Mouse (Mus musculus): ENCODE data around the gene Cetn3.
A peak's percentile ranks its signal among the peaks of the same experiment; 100 is the strongest.

GRCm38 (mm10) chr13:81838016-81838415 lies 55.1 kb downstream of the Cetn3 start:
- TF ChIP-seq CTCF (conservative IDR thresholded peaks at IDR 0.05 in 1 of 2, IDR thresholded peaks at IDR 0.05 in 1 of 2; ENCODE audit: low read depth in 2 of 2, low read length in 2 of 2): no peak
- no peak for TF ChIP-seq POLR2A (IDR thresholded peaks at IDR 0.05; ENCODE audit: low read depth, low read length)
- no peak for TF ChIP-seq CHD1 (IDR thresholded peaks at IDR 0.05; ENCODE audit: low read depth, low read length)
- TF ChIP-seq RCOR1 (conservative IDR thresholded peaks at IDR 0.05; ENCODE audit: low read depth, low read length): peak; percentile 56; the same call in 1 of the 2 replicates
- TF ChIP-seq MAZ (IDR thresholded peaks at IDR 0.05; ENCODE audit: low read depth, low read length): no peak
- no peak for TF ChIP-seq ZMIZ1 (IDR thresholded peaks at IDR 0.05; ENCODE audit: low read depth, low read length)
- TF ChIP-seq USF1 (IDR thresholded peaks at IDR 0.05; ENCODE audit: low read depth, low read length): no peak
- no peak for TF ChIP-seq ELF1 (IDR thresholded peaks at IDR 0.05; ENCODE audit: low read depth, low read length)
